Mouse (Mus musculus): ENCODE data around the gene Mgat4c. TPM values are rescaled to one million over a fixed set of nuclear protein-coding genes. Genes with fewer than 3 reads are reported as not detected.
"Not testable (repeated sequence)": the region's sequence is repeated elsewhere in the genome, so short reads cannot be mapped to it uniquely, and the experiment has no call there.

The Mgat4c gene
- total RNA-seq, 1 experiment from 2014 or later = 0.35 TPM

- no peak for ATAC-seq (ENCODE audit: extremely low read depth, insufficient number of reproducible peaks, low FRiP score, poor library complexity, severe bottlenecking)
Observed at GRCm38 (mm10) chr10:102417654-102418272, 736.5 kb downstream of the Mgat4c start.

GRCm38 (mm10) chr10:102435048-102435447 lies 753.8 kb downstream of the Mgat4c start:
- ATAC-seq (ENCODE audit: extremely low read depth, insufficient number of reproducible peaks, low FRiP score, poor library complexity, severe bottlenecking) = not testable (repeated sequence)

- not testable (repeated sequence) for ATAC-seq (ENCODE audit: extremely low read depth, insufficient number of reproducible peaks, low FRiP score, poor library complexity, severe bottlenecking)
Observed at GRCm38 (mm10) chr10:102435467-102435866, 754.2 kb downstream of the Mgat4c start.

All from neutrophil, adult 5-6 weeks (primary cell).